Mouse (Mus musculus) heart, embryonic 16.5 days (tissue): Measurements from ENCODE around the gene Taco1. TPM values are rescaled to one million over a fixed set of nuclear protein-coding genes. Genes with fewer than 3 reads are reported as not detected.

Experiments used
- ATAC-seq: fragments of 200-750 bp; cut with Nextera tagmentation; replicated peaks from 2 replicates; pipeline ENCODE4 v1.8.0; 2017; ENCODE audit warnings: moderate number of reproducible peaks; ENCODE audit not compliant: insufficient read depth, low FRiP score; ENCODE audit errors: extremely low read depth
- H3K27ac ChIP-seq: fragments of 300-500 bp; sonication (generic); 2 replicates; pipeline ENCODE4 v1.5.1; 2014; ENCODE audit warnings: mild to moderate bottlenecking, low read length, control low read depth, moderate library complexity
- H3K27me3 ChIP-seq: fragments of 300-500 bp; sonication (generic); 2 replicates; pipeline ENCODE4 v1.6.1; 2014; ENCODE audit warnings: low read length, mixed read lengths; ENCODE audit not compliant: control insufficient read depth, insufficient read depth
- H3K36me3 ChIP-seq: fragments of 300-500 bp; sonication (generic); 2 replicates; pipeline ENCODE4 v1.6.1; 2014; ENCODE audit not compliant: control insufficient read depth, insufficient read depth
- H3K4me1 ChIP-seq: fragments of 300-500 bp; sonication (generic); 2 replicates; pipeline ENCODE4 v1.6.1; 2014; ENCODE audit warnings: low read length, mixed read lengths; ENCODE audit not compliant: control insufficient read depth, insufficient read depth
- H3K4me2 ChIP-seq: fragments of 300-500 bp; sonication (generic); 2 replicates; pipeline ENCODE4 v1.6.1; 2014; ENCODE audit warnings: low read depth, mild to moderate bottlenecking, control low read depth, low read length
- H3K4me3 ChIP-seq: fragments of 300-500 bp; sonication (generic); 2 replicates; pipeline ENCODE4 v1.5.1; 2014; ENCODE audit warnings: mild to moderate bottlenecking, control low read depth, low read length
- H3K9ac ChIP-seq: fragments of 300-500 bp; sonication (generic); 2 replicates; pipeline ENCODE4 v1.6.1; 2014; ENCODE audit warnings: low read length, control low read depth
- H3K9me3 ChIP-seq: fragments of 300-500 bp; sonication (generic); replicated peaks from 2 replicates; pipeline ENCODE4 v1.6.1; 2016; ENCODE audit warnings: low read length; ENCODE audit not compliant: control insufficient read depth
- WGBS: fragments of 180-500 bp; shearing (Covaris S2); extraction: QIAGEN DNeasy Blood & Tissue Kit; methylation state at CpG from one replicate; pipeline ENCODE4 v1.1.7; 2014; 5-methylcytosine and 5-hydroxymethylcytosine counted together
- polyA plus RNA-seq: library from polyadenylated mRNA; unstranded; fragments of >200 nt; fragmentation: Nextera tagmentation; extraction: Ambion mirVana; gene quantifications from 2 replicates; pipeline ENCODE4 v1.2.1, GENCODE M21; 2015

Taco1 gene
- polyA plus RNA-seq, 1 experiment from 2014 or later = 13.0 TPM

DNA sequence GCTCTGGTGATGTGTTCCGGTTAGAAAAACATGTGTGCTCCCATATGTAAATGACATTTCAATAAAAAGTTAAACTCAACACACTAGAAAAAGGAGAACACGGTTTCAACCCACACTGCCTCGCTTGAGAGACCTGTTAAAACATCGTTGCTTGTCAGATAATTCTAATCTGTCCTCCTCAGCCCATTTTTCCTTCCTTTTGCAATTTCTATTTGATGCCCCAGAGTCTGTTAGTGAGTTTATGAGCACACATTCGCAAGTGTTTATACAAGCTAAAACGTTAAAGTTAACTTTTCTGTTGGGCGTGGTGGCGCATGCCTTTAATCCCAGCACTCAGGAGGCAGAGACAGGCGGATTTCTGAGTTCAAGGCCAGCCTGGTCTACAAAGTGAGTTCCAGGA is 30.9 kb upstream of the Taco1 start:
- no peak overlapping the region for H3K4me3 ChIP-seq
- H3K27ac ChIP-seq = no peak overlapping the region
- 75% methylated on average over 9 of the region's 9 CpGs for WGBS
- no peaks in the 10 kb centered on the region for H3K36me3 ChIP-seq
- H3K9me3 ChIP-seq = no peaks in the 10 kb centered on the region
- peaks cover 15% of the 10 kb centered on the region for H3K4me1 ChIP-seq
- no peak overlapping the region for H3K4me2 ChIP-seq
- ATAC-seq = no peak
- H3K27me3 ChIP-seq = no peaks in the 10 kb centered on the region
- no peak overlapping the region for H3K9ac ChIP-seq

DNA sequence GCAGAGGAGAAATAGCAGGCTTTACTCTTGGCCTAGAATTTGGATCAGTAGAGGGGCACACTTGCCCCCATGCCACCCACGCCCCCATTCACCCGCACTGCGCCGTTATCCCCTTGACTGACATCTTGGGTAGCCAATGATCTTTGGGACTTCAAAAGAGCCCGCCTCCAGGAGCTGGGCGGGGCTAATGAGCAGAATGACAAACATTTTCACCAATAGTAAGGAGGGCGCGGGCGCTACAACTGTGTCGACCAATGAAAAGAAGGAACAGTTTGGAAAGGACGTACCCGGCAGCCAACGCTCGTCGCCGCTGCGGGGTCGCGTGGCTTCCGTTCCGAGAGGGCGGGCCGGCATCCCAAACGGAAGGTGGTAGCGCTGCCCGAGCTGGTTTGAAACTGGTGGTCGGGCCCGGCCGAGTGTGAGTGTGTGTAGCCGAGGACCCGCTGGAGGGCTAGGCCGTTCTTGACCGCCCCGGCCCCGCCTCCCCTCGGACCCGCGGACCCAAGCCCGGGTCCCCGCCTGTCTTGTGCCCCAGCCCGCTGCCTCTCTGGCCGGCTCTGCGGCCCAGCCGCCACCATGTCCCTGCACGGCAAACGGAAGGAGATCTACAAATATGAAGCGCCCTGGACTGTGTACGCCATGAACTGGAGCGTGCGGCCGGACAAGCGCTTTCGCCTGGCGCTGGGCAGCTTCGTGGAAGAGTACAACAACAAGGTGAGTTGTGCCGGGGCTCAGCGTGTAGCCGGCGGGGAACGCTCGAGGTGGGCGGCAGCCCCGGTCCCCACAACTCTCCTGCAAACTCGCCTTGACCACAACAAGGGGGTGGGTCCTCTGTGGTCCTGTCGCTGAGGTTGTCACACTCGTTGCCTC is 29.1 kb upstream of the Taco1 start, which contains the start of gene Dcaf7:
TSS of gene Dcaf7 (plus strand) at position 325 of the 870 bp plus-strand sequence.
- H3K36me3 ChIP-seq = no peaks in the 10 kb centered on the region
- peak within 1 kb of the TSS; percentile 90 for H3K27ac ChIP-seq
- peaks cover 15% of the 10 kb centered on the region for H3K4me1 ChIP-seq
- H3K9ac ChIP-seq = peak within 1 kb of the TSS; percentile 92
- H3K4me3 ChIP-seq = peak within 1 kb of the TSS; percentile 95
- no peaks in the 10 kb centered on the region for H3K27me3 ChIP-seq
- peak within 1 kb of the TSS; percentile 90 for H3K4me2 ChIP-seq
- peak; percentile 99 for ATAC-seq
- under 1% methylated on average over 64 of the region's 66 CpGs for WGBS
- H3K9me3 ChIP-seq = no peaks in the 10 kb centered on the region

DNA sequence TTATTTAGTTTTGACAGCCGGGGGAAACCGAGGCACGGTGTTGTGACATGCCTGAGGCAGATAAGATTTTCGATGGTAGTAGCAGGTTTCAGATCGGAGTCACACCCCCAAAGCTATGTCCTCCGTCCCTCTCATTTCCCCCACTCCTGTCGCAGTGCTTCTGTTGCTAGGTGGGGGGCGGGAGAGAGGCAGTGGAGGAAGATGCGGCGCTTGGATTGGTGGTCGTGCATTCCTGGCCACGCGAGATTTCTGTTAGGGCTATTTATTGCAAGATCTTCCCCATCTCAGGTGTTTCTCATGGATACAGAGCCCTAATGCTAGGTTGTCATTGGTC is 28.5 kb upstream of the Taco1 start:
- no peak for ATAC-seq
- WGBS = 0% methylated on average over 13 of the region's 13 CpGs
- Histone ChIP-seq H3K4me2 (peak overlapping the region; percentile 90), H3K9me3 (no peaks in the 10 kb centered on the region), H3K27me3 (no peaks in the 10 kb centered on the region), H3K9ac (peak overlapping the region; percentile 92), H3K4me3 (peak overlapping the region; percentile 95), H3K4me1 (peaks cover 15% of the 10 kb centered on the region), H3K27ac (peak overlapping the region; percentile 90), H3K36me3 (no peaks in the 10 kb centered on the region)

DNA sequence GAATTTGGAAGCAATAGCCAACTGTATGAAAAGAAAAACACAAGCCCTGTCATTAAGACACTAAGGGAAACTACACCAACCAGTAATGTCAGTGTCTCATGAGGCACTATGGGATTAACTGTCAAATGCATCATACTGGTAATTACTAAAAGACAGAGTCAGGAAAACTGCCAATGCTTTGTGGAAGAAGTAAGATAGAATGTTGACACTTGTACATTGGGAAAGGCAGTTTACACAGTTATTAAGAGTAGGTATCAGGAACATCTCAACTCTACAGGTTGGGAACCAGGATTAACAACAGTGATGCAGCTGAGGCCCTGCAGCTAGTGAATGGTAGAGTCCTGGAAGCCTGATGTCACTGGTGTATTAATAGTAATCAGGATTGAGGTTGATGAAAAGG is 21.5 kb upstream of the Taco1 start:
- no peak overlapping the region for H3K9ac ChIP-seq
- no peak for ATAC-seq
- no peak overlapping the region for H3K4me2 ChIP-seq
- H3K36me3 ChIP-seq = peaks cover 15% of the 10 kb centered on the region
- no peaks in the 10 kb centered on the region for H3K27me3 ChIP-seq
- no peak overlapping the region for H3K27ac ChIP-seq
- no peak overlapping the region for H3K4me3 ChIP-seq
- H3K9me3 ChIP-seq = no peaks in the 10 kb centered on the region
- 0 out of 2 replicates have a peak, but pooled peaks cover 2% of the 10 kb centered on the region for H3K4me1 ChIP-seq

DNA sequence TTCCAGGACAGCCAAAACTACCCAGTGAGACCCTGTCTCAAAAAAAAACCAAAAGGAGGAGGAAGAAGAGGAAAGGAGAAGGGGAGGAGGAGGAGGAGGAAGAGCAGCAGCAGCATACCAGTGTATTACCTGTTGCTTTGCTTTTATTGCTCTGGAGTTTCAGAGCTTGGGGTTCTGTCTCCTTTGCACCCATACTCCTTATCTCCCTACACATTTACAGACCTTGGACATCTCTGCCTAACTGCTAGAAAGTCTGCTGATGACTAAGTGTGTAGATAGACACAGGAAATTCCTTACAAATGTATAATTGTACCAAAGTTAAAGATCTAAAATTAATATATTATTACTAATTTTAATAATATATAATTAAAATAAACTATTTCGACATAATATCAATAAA is 20.6 kb upstream of the Taco1 start:
- H3K4me1 ChIP-seq = 0 out of 2 replicates have a peak, but pooled peaks cover 2% of the 10 kb centered on the region
- ATAC-seq = no peak
- H3K27ac ChIP-seq = no peak overlapping the region
- WGBS = 83% methylated on average over 1 of the region's 1 CpGs
- no peak overlapping the region for H3K4me2 ChIP-seq
- no peaks in the 10 kb centered on the region for H3K27me3 ChIP-seq
- H3K36me3 ChIP-seq = peaks cover 15% of the 10 kb centered on the region
- H3K4me3 ChIP-seq = no peak overlapping the region
- H3K9ac ChIP-seq = no peak overlapping the region
- no peaks in the 10 kb centered on the region for H3K9me3 ChIP-seq

DNA sequence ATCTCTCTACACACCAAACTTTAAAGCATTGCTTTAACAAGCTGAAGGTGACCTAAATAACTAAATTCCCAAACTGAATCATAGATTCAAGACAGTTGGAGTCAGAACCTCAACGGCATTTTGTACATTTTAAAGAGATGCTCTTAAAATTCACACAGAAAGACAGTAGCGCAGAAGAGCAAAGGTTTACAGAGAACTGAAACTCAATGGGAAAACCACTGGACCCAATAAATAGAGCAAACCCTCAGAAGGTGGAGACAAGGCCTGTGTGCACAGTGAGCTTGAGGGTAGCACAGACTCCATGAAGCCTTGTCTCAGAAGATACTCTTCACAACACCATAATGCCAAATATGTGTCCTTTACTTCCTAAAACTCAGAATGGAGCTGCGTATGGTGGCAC is 20.1 kb upstream of the Taco1 start:
- no peak for ATAC-seq
- WGBS = 95% methylated on average over 3 of the region's 3 CpGs

DNA sequence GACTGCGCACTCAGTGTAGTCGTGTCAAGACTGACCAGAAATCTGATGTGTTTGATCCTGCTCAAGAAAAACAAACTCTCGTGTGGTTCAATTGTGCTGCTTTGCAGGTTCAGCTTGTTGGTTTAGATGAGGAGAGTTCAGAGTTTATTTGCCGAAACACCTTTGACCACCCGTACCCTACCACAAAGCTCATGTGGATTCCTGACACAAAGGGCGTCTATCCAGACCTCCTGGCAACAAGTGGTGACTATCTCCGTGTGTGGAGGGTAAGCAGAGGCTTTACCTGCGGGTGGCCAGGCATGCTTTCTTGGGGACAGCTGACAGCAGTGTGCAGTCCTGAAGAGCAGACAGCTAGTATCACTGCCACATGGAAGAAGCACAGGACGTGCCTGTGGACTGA is 19.3 kb upstream of the Taco1 start:
- Histone ChIP-seq H3K27ac (no peak overlapping the region), H3K9ac (no peak overlapping the region), H3K27me3 (no peaks in the 10 kb centered on the region), H3K4me2 (no peak overlapping the region), H3K36me3 (peaks cover 23% of the 10 kb centered on the region), H3K9me3 (no peaks in the 10 kb centered on the region), H3K4me1 (0 out of 2 replicates have a peak, but pooled peaks cover 2% of the 10 kb centered on the region), H3K4me3 (no peak overlapping the region)
- ATAC-seq = no peak
- 83% methylated on average over 9 of the region's 9 CpGs for WGBS

More for the DNA sequence above, 20.1 kb upstream of the Taco1 start:
- no peak overlapping the region for H3K27ac ChIP-seq
- no peaks in the 10 kb centered on the region for H3K9me3 ChIP-seq
- H3K4me3 ChIP-seq = no peak overlapping the region
- 0 out of 2 replicates have a peak, but pooled peaks cover 2% of the 10 kb centered on the region for H3K4me1 ChIP-seq
- peaks cover 15% of the 10 kb centered on the region for H3K36me3 ChIP-seq
- H3K4me2 ChIP-seq = no peak overlapping the region
- no peaks in the 10 kb centered on the region for H3K27me3 ChIP-seq
- H3K9ac ChIP-seq = no peak overlapping the region

DNA sequence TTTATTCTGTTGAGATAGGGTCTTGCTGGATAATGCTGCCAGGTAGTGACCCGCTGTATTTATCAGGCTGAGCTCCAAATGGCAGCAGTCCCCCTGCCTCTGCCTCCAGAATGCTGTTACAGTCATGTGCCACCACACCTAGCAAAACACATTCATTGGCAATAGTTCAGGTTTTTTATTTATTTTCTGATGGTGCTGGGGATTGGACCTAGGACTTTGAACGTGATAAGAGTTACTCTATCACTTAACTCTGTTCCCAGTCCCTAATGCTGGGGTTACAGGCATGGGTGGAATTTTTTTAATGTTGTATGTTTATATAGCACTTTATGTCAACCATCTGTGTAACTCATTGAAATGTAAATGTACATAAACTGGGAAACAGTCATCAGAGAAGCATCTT is 11.9 kb upstream of the Taco1 start:
- ATAC-seq = no peak
- WGBS = 83% methylated on average over 2 of the region's 2 CpGs
- no peaks in the 10 kb centered on the region for H3K4me1 ChIP-seq
- H3K27ac ChIP-seq = no peak overlapping the region
- no peaks in the 10 kb centered on the region for H3K9me3 ChIP-seq
- H3K27me3 ChIP-seq = no peaks in the 10 kb centered on the region
- peaks cover 58% of the 10 kb centered on the region for H3K36me3 ChIP-seq
- H3K4me3 ChIP-seq = no peak overlapping the region
- no peak overlapping the region for H3K4me2 ChIP-seq
- H3K9ac ChIP-seq = no peak overlapping the region

DNA sequence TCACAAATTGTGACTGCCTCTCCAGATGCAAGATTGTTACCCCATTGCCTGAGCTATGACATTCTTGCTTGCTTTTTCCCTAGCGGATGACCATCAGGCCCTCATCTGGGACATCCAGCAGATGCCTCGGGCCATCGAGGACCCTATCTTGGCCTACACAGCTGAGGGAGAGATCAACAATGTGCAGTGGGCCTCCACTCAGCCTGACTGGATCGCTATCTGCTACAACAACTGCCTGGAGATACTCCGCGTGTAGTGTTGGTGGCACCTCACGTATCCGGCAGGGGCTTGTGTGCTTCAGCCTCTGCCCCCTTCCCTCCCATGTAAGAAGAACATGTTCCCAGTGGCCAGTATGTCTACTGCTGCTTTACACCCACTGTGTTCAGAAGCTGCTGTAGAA is 11.3 kb upstream of the Taco1 start:
- no peak overlapping the region for H3K9ac ChIP-seq
- H3K4me1 ChIP-seq = no peaks in the 10 kb centered on the region
- H3K27ac ChIP-seq = no peak overlapping the region
- peaks cover 59% of the 10 kb centered on the region for H3K36me3 ChIP-seq
- H3K27me3 ChIP-seq = no peaks in the 10 kb centered on the region
- ATAC-seq = no peak
- WGBS = 93% methylated on average over 8 of the region's 8 CpGs
- no peaks in the 10 kb centered on the region for H3K9me3 ChIP-seq
- no peak overlapping the region for H3K4me2 ChIP-seq
- no peak overlapping the region for H3K4me3 ChIP-seq
